Mouse (Mus musculus): ENCODE results near the gene Lrch1. TPM values are rescaled to one million over a fixed set of nuclear protein-coding genes. Genes with fewer than 3 reads are reported as not detected.

Gene Lrch1
- polyA plus RNA-seq, 1 experiment from 2014 or later: 6.8 TPM

- Histone ChIP-seq H3K4me1 (ENCODE audit: control insufficient read depth, insufficient read depth, low read length) (no peaks in the 10 kb centered on the region), H3K4me2 (ENCODE audit: low read length) (no peak overlapping the region), H3K9me3 (replicated peaks; ENCODE audit: control insufficient read depth, low read length) (no peaks in the 10 kb centered on the region), H3K36me3 (ENCODE audit: control insufficient read depth, insufficient read depth, low read length) (no peaks in the 10 kb centered on the region), H3K27ac (ENCODE audit: low read depth, low read length) (no peak overlapping the region), H3K27me3 (replicated peaks; ENCODE audit: control insufficient read depth, insufficient read depth, low read length) (no peaks in the 10 kb centered on the region), H3K9ac (ENCODE audit: low read length) (no peak overlapping the region), H3K4me3 (ENCODE audit: low read depth, low read length) (no peak overlapping the region)
- ATAC-seq (no peak), DNase-seq (ENCODE audit: low spot score) (no peak)
- WGBS: 90% methylated on average over 5 of the region's 5 CpGs
Measured at GRCm38 (mm10) chr14:74983079-74983478, 35.4 kb upstream of the Lrch1 start.

- H3K9me3 ChIP-seq (replicated peaks; ENCODE audit: control insufficient read depth, low read length): no peaks in the 10 kb centered on the region
- no peaks in the 10 kb centered on the region for H3K36me3 ChIP-seq (ENCODE audit: control insufficient read depth, insufficient read depth, low read length)
- no peak for ATAC-seq
- H3K9ac ChIP-seq (ENCODE audit: low read length): no peak overlapping the region
- no peaks in the 10 kb centered on the region for H3K4me1 ChIP-seq (ENCODE audit: control insufficient read depth, insufficient read depth, low read length)
- 71% methylated on average over 3 of the region's 3 CpGs for WGBS
- H3K27ac ChIP-seq (ENCODE audit: low read depth, low read length): no peak overlapping the region
- no peak for DNase-seq (ENCODE audit: low spot score)
- H3K4me3 ChIP-seq (ENCODE audit: low read depth, low read length): no peak overlapping the region
- no peak overlapping the region for H3K4me2 ChIP-seq (ENCODE audit: low read length)
- no peaks in the 10 kb centered on the region for H3K27me3 ChIP-seq (replicated peaks; ENCODE audit: control insufficient read depth, insufficient read depth, low read length)
Measured at GRCm38 (mm10) chr14:74981016-74981415, 33.3 kb upstream of the Lrch1 start.

GRCm38 (mm10) chr14:74976972-74977371, 29.3 kb upstream of the Lrch1 start:
- H3K27me3 ChIP-seq (replicated peaks; ENCODE audit: control insufficient read depth, insufficient read depth, low read length): no peaks in the 10 kb centered on the region
- H3K27ac ChIP-seq (ENCODE audit: low read depth, low read length): no peak overlapping the region
- 73% methylated on average over 6 of the region's 6 CpGs for WGBS
- no peak for ATAC-seq
- no peaks in the 10 kb centered on the region for H3K9me3 ChIP-seq (replicated peaks; ENCODE audit: control insufficient read depth, low read length)
- no peaks in the 10 kb centered on the region for H3K4me1 ChIP-seq (ENCODE audit: control insufficient read depth, insufficient read depth, low read length)
- H3K4me3 ChIP-seq (ENCODE audit: low read depth, low read length): no peak overlapping the region
- H3K36me3 ChIP-seq (ENCODE audit: control insufficient read depth, insufficient read depth, low read length): no peaks in the 10 kb centered on the region
- no peak overlapping the region for H3K4me2 ChIP-seq (ENCODE audit: low read length)
- no peak overlapping the region for H3K9ac ChIP-seq (ENCODE audit: low read length)
- DNase-seq (ENCODE audit: low spot score): no peak

DNA sequence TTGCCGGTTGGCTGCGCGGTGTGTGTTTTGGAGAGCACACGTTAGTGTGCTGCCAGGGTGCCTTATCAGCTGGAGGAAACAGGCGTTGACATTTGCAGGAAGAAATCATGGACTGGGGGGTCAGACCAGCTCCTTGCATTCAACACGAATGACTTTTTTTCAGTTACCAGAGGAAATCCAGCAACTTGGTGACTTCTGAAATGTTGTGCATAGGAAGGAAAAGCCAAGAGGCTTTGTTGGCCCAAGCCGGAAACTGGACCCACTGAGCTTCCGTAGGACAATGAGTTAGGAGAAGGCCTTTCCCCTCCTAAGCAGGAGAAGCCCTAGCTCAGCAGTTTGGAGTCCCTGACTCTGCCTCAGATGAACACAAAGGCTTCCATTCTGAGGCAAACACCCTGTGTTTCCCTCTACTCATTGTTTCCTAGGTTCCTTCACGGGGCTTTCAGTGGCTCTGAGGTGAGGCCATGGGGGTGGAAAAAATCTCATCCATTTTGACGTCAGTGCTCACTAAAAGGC, 26.5 kb upstream of the Lrch1 start:
- no peak for ATAC-seq
- no peak overlapping the region for H3K4me2 ChIP-seq (ENCODE audit: low read length)
- H3K36me3 ChIP-seq (ENCODE audit: control insufficient read depth, insufficient read depth, low read length): no peaks in the 10 kb centered on the region
- H3K27me3 ChIP-seq (replicated peaks; ENCODE audit: control insufficient read depth, insufficient read depth, low read length): no peaks in the 10 kb centered on the region
- H3K4me1 ChIP-seq (ENCODE audit: control insufficient read depth, insufficient read depth, low read length): no peaks in the 10 kb centered on the region
- H3K4me3 ChIP-seq (ENCODE audit: low read depth, low read length): no peak overlapping the region
- no peak overlapping the region for H3K27ac ChIP-seq (ENCODE audit: low read depth, low read length)
- no peak for DNase-seq (ENCODE audit: low spot score)
- no peak overlapping the region for H3K9ac ChIP-seq (ENCODE audit: low read length)
- no peaks in the 10 kb centered on the region for H3K9me3 ChIP-seq (replicated peaks; ENCODE audit: control insufficient read depth, low read length)
- WGBS: 75% methylated on average over 10 of the region's 10 CpGs

DNA sequence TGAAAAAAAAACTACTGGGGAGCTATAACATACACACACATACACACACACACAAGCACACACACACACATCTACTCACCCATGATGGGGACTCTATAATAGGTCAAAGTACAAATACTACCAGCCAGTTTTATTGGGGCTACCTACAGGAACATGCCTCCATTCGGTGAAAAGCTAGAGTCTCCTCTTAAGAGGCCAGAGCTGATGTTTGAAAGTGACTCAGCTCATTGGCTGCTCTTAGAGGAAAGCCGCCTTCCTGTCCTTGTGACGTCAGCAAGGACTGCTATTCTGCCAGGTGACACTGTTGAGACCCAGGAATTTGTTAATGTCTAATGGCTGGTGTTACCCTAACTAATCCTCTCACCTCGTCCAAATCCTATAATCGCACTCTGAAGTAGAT, 25.0 kb upstream of the Lrch1 start:
- Histone ChIP-seq H3K36me3 (ENCODE audit: control insufficient read depth, insufficient read depth, low read length) (no peaks in the 10 kb centered on the region), H3K4me2 (ENCODE audit: low read length) (no peak overlapping the region), H3K27me3 (replicated peaks; ENCODE audit: control insufficient read depth, insufficient read depth, low read length) (no peaks in the 10 kb centered on the region), H3K9me3 (replicated peaks; ENCODE audit: control insufficient read depth, low read length) (no peaks in the 10 kb centered on the region), H3K4me3 (ENCODE audit: low read depth, low read length) (no peak overlapping the region), H3K9ac (ENCODE audit: low read length) (no peak overlapping the region), H3K27ac (ENCODE audit: low read depth, low read length) (no peak overlapping the region), H3K4me1 (ENCODE audit: control insufficient read depth, insufficient read depth, low read length) (no peaks in the 10 kb centered on the region)
- ATAC-seq: no peak
- 88% methylated on average over 5 of the region's 5 CpGs for WGBS
- DNase-seq (ENCODE audit: low spot score): no peak

DNA sequence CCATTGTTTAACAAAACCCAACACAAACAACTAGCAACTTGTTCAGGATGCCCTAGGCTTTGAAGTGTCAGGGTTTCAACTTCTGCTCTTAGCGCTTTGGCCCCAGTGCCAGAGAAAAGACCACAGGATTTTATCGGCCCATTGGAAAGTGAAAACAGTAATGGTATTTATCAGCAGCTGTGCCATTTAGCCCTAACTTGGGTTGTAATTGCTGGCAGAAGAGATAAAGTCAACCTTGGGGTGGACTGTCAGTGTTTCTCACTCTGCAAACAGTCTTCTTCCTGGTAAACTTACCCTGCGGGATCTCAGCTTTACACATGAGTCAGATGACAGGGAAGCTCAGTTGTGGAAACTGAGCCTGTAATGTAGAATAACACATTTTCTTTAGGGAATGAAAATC, 24.5 kb upstream of the Lrch1 start:
- Histone ChIP-seq H3K4me1 (ENCODE audit: control insufficient read depth, insufficient read depth, low read length) (no peaks in the 10 kb centered on the region), H3K36me3 (ENCODE audit: control insufficient read depth, insufficient read depth, low read length) (no peaks in the 10 kb centered on the region), H3K27me3 (replicated peaks; ENCODE audit: control insufficient read depth, insufficient read depth, low read length) (no peaks in the 10 kb centered on the region), H3K27ac (ENCODE audit: low read depth, low read length) (no peak overlapping the region), H3K4me3 (ENCODE audit: low read depth, low read length) (no peak overlapping the region), H3K9me3 (replicated peaks; ENCODE audit: control insufficient read depth, low read length) (no peaks in the 10 kb centered on the region), H3K9ac (ENCODE audit: low read length) (no peak overlapping the region), H3K4me2 (ENCODE audit: low read length) (no peak overlapping the region)
- ATAC-seq (no peak), DNase-seq (ENCODE audit: low spot score) (no peak)
- 80% methylated on average over 3 of the region's 3 CpGs for WGBS

DNA sequence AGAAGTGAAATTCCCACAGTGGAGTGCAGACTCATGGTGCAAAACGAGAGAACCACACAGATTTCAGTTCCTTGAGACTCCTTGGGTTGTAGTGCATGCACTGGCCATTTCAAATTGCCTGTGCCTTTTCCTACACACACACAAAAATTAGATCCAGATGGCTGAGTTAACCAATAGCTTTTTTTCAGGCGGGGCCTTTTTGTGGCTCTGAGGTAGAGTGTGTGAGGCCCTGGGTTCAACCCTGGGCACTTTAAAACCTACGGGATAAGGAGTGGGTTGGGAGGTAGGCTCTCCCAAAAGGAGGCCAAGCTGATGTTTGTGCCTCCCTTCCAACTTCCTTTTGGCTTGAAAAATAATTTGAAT, 15.7 kb upstream of the Lrch1 start:
- no peaks in the 10 kb centered on the region for H3K9me3 ChIP-seq (replicated peaks; ENCODE audit: control insufficient read depth, low read length)
- 79% methylated on average over 3 of the region's 3 CpGs for WGBS
- no peak overlapping the region for H3K4me2 ChIP-seq (ENCODE audit: low read length)
- H3K4me1 ChIP-seq (ENCODE audit: control insufficient read depth, insufficient read depth, low read length): no peaks in the 10 kb centered on the region
- H3K27ac ChIP-seq (ENCODE audit: low read depth, low read length): no peak overlapping the region
- H3K27me3 ChIP-seq (replicated peaks; ENCODE audit: control insufficient read depth, insufficient read depth, low read length): no peaks in the 10 kb centered on the region
- ATAC-seq: no peak
- DNase-seq (ENCODE audit: low spot score): no peak
- H3K4me3 ChIP-seq (ENCODE audit: low read depth, low read length): no peak overlapping the region
- no peak overlapping the region for H3K9ac ChIP-seq (ENCODE audit: low read length)
- H3K36me3 ChIP-seq (ENCODE audit: control insufficient read depth, insufficient read depth, low read length): no peaks in the 10 kb centered on the region

- ATAC-seq: no peak
- no peak for DNase-seq (ENCODE audit: low spot score)
- 90% methylated on average over 8 of the region's 8 CpGs for WGBS
- Histone ChIP-seq H3K36me3 (ENCODE audit: control insufficient read depth, insufficient read depth, low read length) (no peaks in the 10 kb centered on the region), H3K9me3 (replicated peaks; ENCODE audit: control insufficient read depth, low read length) (no peaks in the 10 kb centered on the region), H3K27me3 (replicated peaks; ENCODE audit: control insufficient read depth, insufficient read depth, low read length) (no peaks in the 10 kb centered on the region), H3K4me3 (ENCODE audit: low read depth, low read length) (no peak overlapping the region), H3K4me2 (ENCODE audit: low read length) (no peak overlapping the region), H3K9ac (ENCODE audit: low read length) (no peak overlapping the region), H3K27ac (ENCODE audit: low read depth, low read length) (no peak overlapping the region), H3K4me1 (ENCODE audit: control insufficient read depth, insufficient read depth, low read length) (no peaks in the 10 kb centered on the region)
Measured at GRCm38 (mm10) chr14:74962713-74963401, 15.2 kb upstream of the Lrch1 start.

DNA sequence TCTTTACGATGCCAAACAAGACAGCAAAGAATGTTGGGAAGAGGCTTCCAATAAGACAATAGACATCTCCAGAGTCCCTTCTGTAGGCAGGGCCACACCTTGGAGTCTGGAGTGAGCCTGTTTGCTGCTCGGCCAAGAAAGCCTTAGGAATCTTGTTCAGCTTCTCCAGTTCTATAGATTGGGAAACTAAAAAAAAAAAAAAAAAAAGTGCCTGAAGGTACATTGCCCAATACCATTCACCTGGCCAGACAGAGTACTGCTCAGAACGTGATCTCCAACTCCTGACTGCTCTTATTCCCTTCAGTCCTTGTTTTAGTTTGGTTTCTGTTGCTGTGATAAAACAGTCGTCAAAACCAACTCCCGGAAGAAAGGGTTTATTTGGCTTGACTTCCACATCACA, 12.9 kb upstream of the Lrch1 start:
- 86% methylated on average over 5 of the region's 5 CpGs for WGBS
- no peak overlapping the region for H3K27ac ChIP-seq (ENCODE audit: low read depth, low read length)
- no peak overlapping the region for H3K4me2 ChIP-seq (ENCODE audit: low read length)
- no peak for DNase-seq (ENCODE audit: low spot score)
- H3K27me3 ChIP-seq (replicated peaks; ENCODE audit: control insufficient read depth, insufficient read depth, low read length): no peaks in the 10 kb centered on the region
- H3K9ac ChIP-seq (ENCODE audit: low read length): no peak overlapping the region
- H3K9me3 ChIP-seq (replicated peaks; ENCODE audit: control insufficient read depth, low read length): no peaks in the 10 kb centered on the region
- no peak for ATAC-seq
- no peak overlapping the region for H3K4me3 ChIP-seq (ENCODE audit: low read depth, low read length)
- H3K36me3 ChIP-seq (ENCODE audit: control insufficient read depth, insufficient read depth, low read length): no peaks in the 10 kb centered on the region
- H3K4me1 ChIP-seq (ENCODE audit: control insufficient read depth, insufficient read depth, low read length): no peaks in the 10 kb centered on the region
